Mouse (Mus musculus): ENCODE measurements around the gene Gm20721. TPM values are rescaled to one million over a fixed set of nuclear protein-coding genes. Genes with fewer than 3 reads are reported as not detected.

Gene Gm20721
- polyA plus RNA-seq, 1 experiment from 2014 or later, result 16.9 TPM

DNA sequence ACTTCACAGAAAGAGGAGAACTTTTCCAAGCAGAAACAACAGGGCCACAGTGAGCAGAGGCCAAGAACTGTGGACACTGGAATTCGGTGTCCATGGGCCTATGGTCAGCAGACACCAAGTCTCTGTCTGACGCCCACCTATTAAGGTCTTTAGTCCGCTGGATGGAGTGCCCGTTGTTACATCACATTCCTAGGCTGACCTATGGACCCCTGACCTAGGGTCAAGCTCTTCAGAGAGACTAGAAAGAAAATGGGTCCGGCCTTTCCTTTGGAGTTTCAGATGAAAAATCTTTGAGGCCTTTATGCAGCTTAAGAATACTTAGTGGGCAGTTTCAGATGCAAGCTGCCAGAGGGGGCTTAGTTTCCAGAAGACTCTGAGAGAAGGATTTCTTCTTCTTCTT is 40.9 kb downstream of the Gm20721 start:
- peaks cover 5% of the 10 kb centered on the region for H3K27me3 ChIP-seq (ENCODE audit: control insufficient read depth, insufficient read depth, low read depth, low read length)
- H3K4me1 ChIP-seq (replicated peaks; ENCODE audit: control insufficient read depth, insufficient read depth, low read length), result no peaks in the 10 kb centered on the region
- 21% methylated on average over 5 of the region's 5 CpGs for WGBS
- H3K27ac ChIP-seq (ENCODE audit: low read length), result no peak overlapping the region
- H3K36me3 ChIP-seq (ENCODE audit: control insufficient read depth, insufficient read depth, low read length), result no peaks in the 10 kb centered on the region
- H3K9ac ChIP-seq (ENCODE audit: low read length), result no peak overlapping the region
- H3K4me3 ChIP-seq (ENCODE audit: low read length), result no peak overlapping the region
- peaks cover 5% of the 10 kb centered on the region for H3K9me3 ChIP-seq (ENCODE audit: control insufficient read depth, low read length)
- ATAC-seq (ENCODE audit: low read depth), result no peak
- H3K4me2 ChIP-seq (ENCODE audit: low read depth, low read length), result no peak overlapping the region

DNA sequence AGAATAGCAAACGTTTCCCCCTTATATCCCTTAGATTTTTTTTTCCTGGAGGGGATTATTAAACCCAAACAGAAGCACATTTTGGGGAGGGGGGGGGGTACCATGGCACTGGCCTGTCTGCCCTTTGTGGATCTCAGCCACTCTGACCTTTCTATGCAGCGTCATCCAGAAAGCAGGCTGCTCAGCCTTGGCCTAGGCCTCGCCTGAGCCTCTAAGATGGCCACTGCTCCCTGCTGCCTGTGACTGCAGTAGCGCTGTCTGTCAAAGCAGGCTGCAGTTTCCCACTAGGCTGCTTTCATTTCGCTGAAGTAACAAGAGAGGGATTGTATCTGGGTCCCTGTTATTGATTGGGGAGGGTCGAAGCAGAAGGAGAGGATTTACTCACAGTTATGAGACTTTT is 44.0 kb downstream of the Gm20721 start:
- no peak for ATAC-seq (ENCODE audit: low read depth)
- Histone ChIP-seq H3K4me1 (replicated peaks; ENCODE audit: control insufficient read depth, insufficient read depth, low read length) (peaks cover 11% of the 10 kb centered on the region), H3K36me3 (ENCODE audit: control insufficient read depth, insufficient read depth, low read length) (peaks cover 12% of the 10 kb centered on the region), H3K9me3 (ENCODE audit: control insufficient read depth, low read length) (peaks cover 36% of the 10 kb centered on the region), H3K27ac (ENCODE audit: low read length) (no peak overlapping the region), H3K27me3 (ENCODE audit: control insufficient read depth, insufficient read depth, low read depth, low read length) (peaks cover 29% of the 10 kb centered on the region), H3K9ac (ENCODE audit: low read length) (no peak overlapping the region), H3K4me2 (ENCODE audit: low read depth, low read length) (no peak overlapping the region), H3K4me3 (ENCODE audit: low read length) (no peak overlapping the region)
- 51% methylated on average over 6 of the region's 6 CpGs for WGBS

DNA sequence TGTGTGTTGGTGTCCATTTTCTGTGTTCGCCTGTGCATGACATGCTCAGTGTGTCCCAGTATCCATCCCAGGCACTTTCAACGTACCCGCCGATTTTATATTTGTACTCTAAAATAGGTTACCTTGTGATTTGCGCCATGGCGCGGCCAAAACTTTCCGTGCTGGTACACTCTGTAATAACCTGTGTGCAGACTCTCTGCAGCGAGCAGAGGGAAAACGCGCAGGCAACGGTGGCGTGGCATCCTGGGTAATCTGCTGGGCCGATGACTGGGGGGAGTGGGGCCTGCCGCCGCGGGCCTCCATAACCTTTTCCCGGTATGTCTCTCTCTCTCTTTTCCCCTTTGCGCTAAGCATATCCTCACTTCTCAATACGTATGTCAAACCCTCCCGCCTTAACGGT is 45.8 kb downstream of the Gm20721 start:
- Histone ChIP-seq H3K9ac (ENCODE audit: low read length) (peak overlapping the region; percentile 3), H3K27ac (ENCODE audit: low read length) (no peak overlapping the region), H3K9me3 (ENCODE audit: control insufficient read depth, low read length) (peaks cover 52% of the 10 kb centered on the region), H3K36me3 (ENCODE audit: control insufficient read depth, insufficient read depth, low read length) (peaks cover 12% of the 10 kb centered on the region), H3K4me1 (replicated peaks; ENCODE audit: control insufficient read depth, insufficient read depth, low read length) (peaks cover 11% of the 10 kb centered on the region), H3K4me2 (ENCODE audit: low read depth, low read length) (peak overlapping the region; percentile 39), H3K4me3 (ENCODE audit: low read length) (peak overlapping the region; percentile 40), H3K27me3 (ENCODE audit: control insufficient read depth, insufficient read depth, low read depth, low read length) (peaks cover 29% of the 10 kb centered on the region)
- WGBS, result 58% methylated on average over 22 of the region's 22 CpGs
- ATAC-seq (ENCODE audit: low read depth), result no peak

DNA sequence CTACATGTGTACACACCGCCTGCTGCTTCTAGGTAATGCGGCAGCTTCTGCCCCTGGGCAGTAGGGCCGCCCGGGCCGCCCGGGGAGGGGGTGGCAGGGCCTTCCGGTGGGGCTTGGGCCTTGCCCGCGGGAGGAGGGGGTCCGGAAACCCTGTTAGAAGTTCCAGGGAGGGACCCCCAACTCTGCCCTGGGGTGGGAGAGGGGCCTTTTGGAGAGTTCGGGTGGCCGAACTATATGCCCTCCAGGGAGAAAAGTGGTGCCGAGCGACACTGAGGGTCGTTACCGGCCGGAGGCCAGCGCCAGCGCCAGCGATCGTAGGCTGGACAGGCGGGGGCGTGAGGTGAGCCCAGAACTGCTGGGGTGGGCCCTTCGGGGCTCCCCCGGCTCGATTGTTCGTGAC is 46.3 kb downstream of the Gm20721 start:
- no peak for ATAC-seq (ENCODE audit: low read depth)
- H3K4me2 ChIP-seq (ENCODE audit: low read depth, low read length), result peak overlapping the region; percentile 39
- peaks cover 29% of the 10 kb centered on the region for H3K27me3 ChIP-seq (ENCODE audit: control insufficient read depth, insufficient read depth, low read depth, low read length)
- peak overlapping the region; percentile 3 for H3K9ac ChIP-seq (ENCODE audit: low read length)
- peak overlapping the region; percentile 40 for H3K4me3 ChIP-seq (ENCODE audit: low read length)
- whole genome bisulfite sequencing, result 56% methylated on average over 23 of the region's 27 CpGs
- peaks cover 57% of the 10 kb centered on the region for H3K9me3 ChIP-seq (ENCODE audit: control insufficient read depth, low read length)
- H3K27ac ChIP-seq (ENCODE audit: low read length), result no peak overlapping the region
- peaks cover 11% of the 10 kb centered on the region for H3K4me1 ChIP-seq (replicated peaks; ENCODE audit: control insufficient read depth, insufficient read depth, low read length)
- H3K36me3 ChIP-seq (ENCODE audit: control insufficient read depth, insufficient read depth, low read length), result peaks cover 12% of the 10 kb centered on the region

DNA sequence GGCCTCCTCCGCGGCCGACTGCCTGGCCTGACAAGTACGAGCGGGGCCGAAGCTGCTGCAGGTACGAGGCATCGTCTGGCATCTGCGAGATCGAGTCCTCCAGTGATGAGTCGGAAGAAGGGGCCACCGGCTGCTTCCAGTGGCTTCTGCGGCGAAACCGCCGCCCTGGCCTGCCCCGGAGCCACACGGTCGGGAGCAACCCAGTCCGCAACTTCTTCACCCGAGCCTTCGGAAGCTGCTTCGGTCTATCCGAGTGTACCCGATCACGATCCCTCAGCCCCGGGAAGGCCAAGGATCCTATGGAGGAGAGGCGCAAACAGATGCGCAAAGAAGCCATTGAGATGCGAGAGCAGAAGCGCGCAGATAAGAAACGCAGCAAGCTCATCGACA is 46.7 kb downstream of the Gm20721 start:
- peak overlapping the region; percentile 40 for H3K4me3 ChIP-seq (ENCODE audit: low read length)
- no peak overlapping the region for H3K27ac ChIP-seq (ENCODE audit: low read length)
- H3K27me3 ChIP-seq (ENCODE audit: control insufficient read depth, insufficient read depth, low read depth, low read length), result peaks cover 29% of the 10 kb centered on the region
- ATAC-seq (ENCODE audit: low read depth), result no peak
- H3K9me3 ChIP-seq (ENCODE audit: control insufficient read depth, low read length), result peaks cover 61% of the 10 kb centered on the region
- peak overlapping the region; percentile 39 for H3K4me2 ChIP-seq (ENCODE audit: low read depth, low read length)
- 43% methylated on average over 34 of the region's 34 CpGs for WGBS
- H3K9ac ChIP-seq (ENCODE audit: low read length), result peak overlapping the region; percentile 25; the same call in 1 of the 2 replicates
- peaks cover 12% of the 10 kb centered on the region for H3K36me3 ChIP-seq (ENCODE audit: control insufficient read depth, insufficient read depth, low read length)
- peaks cover 11% of the 10 kb centered on the region for H3K4me1 ChIP-seq (replicated peaks; ENCODE audit: control insufficient read depth, insufficient read depth, low read length)

DNA sequence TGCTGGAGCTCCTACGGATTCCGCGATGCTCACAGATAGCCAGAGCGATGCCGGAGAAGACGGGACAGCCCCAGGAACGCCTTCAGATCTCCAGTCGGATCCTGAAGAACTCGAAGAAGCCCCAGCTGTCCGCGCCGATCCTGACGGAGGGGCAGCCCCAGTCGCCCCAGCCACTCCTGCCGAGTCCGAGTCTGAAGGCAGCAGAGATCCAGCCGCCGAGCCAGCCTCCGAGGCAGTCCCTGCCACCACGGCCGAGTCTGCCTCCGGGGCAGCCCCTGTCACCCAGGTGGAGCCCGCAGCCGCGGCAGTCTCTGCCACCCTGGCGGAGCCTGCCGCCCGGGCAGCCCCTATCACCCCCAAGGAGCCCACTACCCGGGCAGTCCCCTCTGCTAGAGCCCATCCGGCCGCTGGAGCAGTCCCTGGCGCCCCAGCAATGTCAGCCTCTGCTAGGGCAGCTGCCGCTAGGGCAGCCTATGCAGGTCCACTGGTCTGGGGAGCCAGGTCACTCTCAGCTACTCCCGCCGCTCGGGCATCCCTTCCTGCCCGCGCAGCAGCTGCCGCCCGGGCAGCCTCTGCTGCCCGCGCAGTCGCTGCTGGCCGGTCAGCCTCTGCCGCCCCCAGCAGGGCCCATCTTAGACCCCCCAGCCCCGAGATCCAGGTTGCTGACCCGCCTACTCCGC is 47.3 kb downstream of the Gm20721 start:
- Histone ChIP-seq H3K4me3 (ENCODE audit: low read length) (peak overlapping the region; percentile 40), H3K9ac (ENCODE audit: low read length) (peak overlapping the region; percentile 25; the same call in 1 of the 2 replicates), H3K4me1 (replicated peaks; ENCODE audit: control insufficient read depth, insufficient read depth, low read length) (peaks cover 11% of the 10 kb centered on the region), H3K27me3 (ENCODE audit: control insufficient read depth, insufficient read depth, low read depth, low read length) (peaks cover 29% of the 10 kb centered on the region), H3K4me2 (ENCODE audit: low read depth, low read length) (peak overlapping the region; percentile 39), H3K27ac (ENCODE audit: low read length) (no peak overlapping the region), H3K36me3 (ENCODE audit: control insufficient read depth, insufficient read depth, low read length) (peaks cover 12% of the 10 kb centered on the region), H3K9me3 (ENCODE audit: control insufficient read depth, low read length) (peaks cover 64% of the 10 kb centered on the region)
- ATAC-seq (ENCODE audit: low read depth), result no peak
- WGBS, result 58% methylated on average over 42 of the region's 48 CpGs

DNA sequence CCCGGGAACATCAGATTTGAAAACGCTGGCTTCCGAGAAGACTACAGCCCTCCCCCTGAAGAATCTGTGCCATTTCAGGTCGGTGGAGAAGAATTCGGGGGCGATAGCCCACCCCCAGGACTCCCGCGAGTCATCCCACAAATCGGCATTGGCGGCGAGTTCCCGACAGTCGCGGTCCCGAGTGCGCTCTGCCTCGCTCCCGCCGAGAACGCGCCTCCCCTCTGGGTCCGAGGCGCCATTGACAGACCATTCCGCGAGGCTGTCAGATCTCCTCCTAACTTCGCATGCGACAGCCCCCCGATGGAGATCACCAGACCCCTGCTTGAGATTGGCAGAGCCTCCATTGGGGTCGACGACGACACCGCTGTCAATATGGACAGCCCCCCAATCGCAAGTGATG is 48.0 kb downstream of the Gm20721 start:
- peaks cover 11% of the 10 kb centered on the region for H3K4me1 ChIP-seq (replicated peaks; ENCODE audit: control insufficient read depth, insufficient read depth, low read length)
- WGBS, result 47% methylated on average over 33 of the region's 33 CpGs
- no peak overlapping the region for H3K27ac ChIP-seq (ENCODE audit: low read length)
- no peak for ATAC-seq (ENCODE audit: low read depth)
- H3K4me2 ChIP-seq (ENCODE audit: low read depth, low read length), result peak overlapping the region; percentile 39; the same call in 1 of the 2 replicates
- H3K4me3 ChIP-seq (ENCODE audit: low read length), result peak overlapping the region; percentile 40
- no peak overlapping the region for H3K9ac ChIP-seq (ENCODE audit: low read length)
- peaks cover 12% of the 10 kb centered on the region for H3K36me3 ChIP-seq (ENCODE audit: control insufficient read depth, insufficient read depth, low read length)
- peaks cover 64% of the 10 kb centered on the region for H3K9me3 ChIP-seq (ENCODE audit: control insufficient read depth, low read length)
- H3K27me3 ChIP-seq (ENCODE audit: control insufficient read depth, insufficient read depth, low read depth, low read length), result peaks cover 29% of the 10 kb centered on the region

DNA sequence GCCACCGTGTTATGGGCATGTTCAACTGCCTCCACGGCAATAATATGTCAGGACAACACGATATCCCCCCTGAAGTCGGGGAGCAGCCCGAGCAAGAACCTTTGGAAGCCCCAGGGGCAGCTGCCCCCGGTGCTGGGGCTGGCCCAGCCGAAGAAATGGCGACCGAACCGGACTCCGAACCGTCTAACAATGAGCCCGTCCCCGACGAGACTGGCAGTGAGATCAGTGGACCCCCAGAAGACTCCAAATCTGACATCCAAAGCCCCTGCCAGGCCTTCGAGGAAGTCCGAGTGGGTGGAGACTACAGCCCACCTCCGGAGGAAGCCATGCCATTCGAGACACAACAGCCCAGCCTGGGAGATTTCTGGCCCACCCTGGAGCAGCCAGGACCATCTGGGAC is 48.7 kb downstream of the Gm20721 start:
- Histone ChIP-seq H3K9ac (ENCODE audit: low read length) (no peak overlapping the region), H3K36me3 (ENCODE audit: control insufficient read depth, insufficient read depth, low read length) (peaks cover 12% of the 10 kb centered on the region), H3K4me3 (ENCODE audit: low read length) (peak overlapping the region; percentile 40), H3K9me3 (ENCODE audit: control insufficient read depth, low read length) (peaks cover 64% of the 10 kb centered on the region), H3K27ac (ENCODE audit: low read length) (no peak overlapping the region), H3K4me1 (replicated peaks; ENCODE audit: control insufficient read depth, insufficient read depth, low read length) (peaks cover 14% of the 10 kb centered on the region), H3K4me2 (ENCODE audit: low read depth, low read length) (no peak overlapping the region; the same call in 1 of the 2 replicates), H3K27me3 (ENCODE audit: control insufficient read depth, insufficient read depth, low read depth, low read length) (peaks cover 29% of the 10 kb centered on the region)
- ATAC-seq (ENCODE audit: low read depth), result no peak
- WGBS, result 64% methylated on average over 19 of the region's 19 CpGs

DNA sequence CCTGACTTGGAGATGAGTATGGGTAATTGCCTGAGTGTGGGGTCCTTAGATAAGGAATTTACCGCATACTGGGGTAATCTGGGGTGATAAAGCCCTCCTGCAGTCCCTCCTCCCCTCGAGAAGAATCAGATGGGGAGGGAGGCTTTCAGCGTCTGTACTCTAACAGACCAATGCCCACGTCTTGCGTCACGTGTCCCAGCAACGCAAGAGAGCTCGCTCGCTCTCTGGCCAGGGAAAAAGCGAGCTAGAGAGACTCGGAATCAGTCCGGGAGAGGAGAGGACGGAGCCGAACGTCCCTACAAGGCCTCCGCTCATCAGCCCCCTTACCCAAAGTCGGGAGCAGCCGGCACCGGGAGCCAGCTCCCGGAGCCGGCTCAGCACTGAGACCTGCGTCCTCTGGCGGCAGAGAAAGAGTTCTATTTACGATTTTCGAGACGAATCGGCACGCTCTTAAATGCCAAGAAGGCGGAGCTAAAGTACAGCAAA is 49.4 kb downstream of the Gm20721 start:
- peaks cover 29% of the 10 kb centered on the region for H3K27me3 ChIP-seq (ENCODE audit: control insufficient read depth, insufficient read depth, low read depth, low read length)
- no peak overlapping the region for H3K9ac ChIP-seq (ENCODE audit: low read length)
- peak overlapping the region; percentile 67; the same call in 1 of the 2 replicates for H3K4me2 ChIP-seq (ENCODE audit: low read depth, low read length)
- 51% methylated on average over 29 of the region's 29 CpGs for WGBS
- H3K4me3 ChIP-seq (ENCODE audit: low read length), result peak overlapping the region; percentile 68; the same call in 1 of the 2 replicates
- no peak; the same call in 1 of the 2 replicates for ATAC-seq (ENCODE audit: low read depth)
- peaks cover 12% of the 10 kb centered on the region for H3K36me3 ChIP-seq (ENCODE audit: control insufficient read depth, insufficient read depth, low read length)
- no peak overlapping the region for H3K27ac ChIP-seq (ENCODE audit: low read length)
- H3K4me1 ChIP-seq (replicated peaks; ENCODE audit: control insufficient read depth, insufficient read depth, low read length), result peaks cover 18% of the 10 kb centered on the region
- H3K9me3 ChIP-seq (ENCODE audit: control insufficient read depth, low read length), result peaks cover 64% of the 10 kb centered on the region

All from lung, embryonic 16.5 days (tissue).